Mouse (Mus musculus) brain, adult 2 months (tissue): ENCODE results near the gene Krt1.

ENCODE experiments used
- DNase-seq: peaks from one replicate; pipeline ENCODE4 v3.0.0; 2011; ENCODE audit warnings: low read depth, low spot score

The Krt1 gene

DNA sequence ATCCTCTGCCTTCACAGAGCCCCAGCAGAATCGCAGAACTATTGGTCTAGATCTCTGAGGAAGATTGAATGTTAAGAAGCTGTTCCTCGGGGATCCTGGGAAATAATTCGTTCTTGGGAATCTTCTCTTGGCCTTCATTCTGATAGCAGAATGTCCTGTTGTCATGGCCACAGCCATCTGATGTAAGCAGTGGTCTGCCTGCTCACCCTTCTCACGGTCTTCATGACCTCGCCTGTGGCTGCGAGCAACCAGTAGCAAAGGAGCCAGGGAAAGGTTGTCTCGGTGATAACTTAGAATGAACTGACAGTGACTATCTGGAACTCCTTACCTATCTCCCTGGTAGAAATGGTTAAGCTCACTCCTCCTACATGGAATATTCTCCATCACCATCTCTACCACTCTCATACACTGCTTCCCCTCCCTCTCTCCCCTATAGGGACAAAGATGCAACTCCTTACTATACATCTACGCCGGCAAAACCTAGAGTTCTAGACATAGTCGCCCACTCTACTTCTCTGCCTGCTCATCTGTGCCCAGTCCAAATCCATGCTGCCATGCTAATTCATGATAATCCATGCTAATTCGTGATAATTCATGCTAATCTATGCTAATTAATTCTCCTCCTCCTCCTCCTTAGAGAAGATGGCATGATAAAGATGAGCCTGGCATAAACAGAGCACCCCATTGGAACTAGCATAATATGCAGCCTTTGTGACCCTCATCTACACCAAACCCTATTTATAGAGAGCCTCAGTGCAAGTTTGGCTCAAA lies 47.4 kb downstream of the Krt1 start:
- peak; percentile 77 for DNase-seq

DNA sequence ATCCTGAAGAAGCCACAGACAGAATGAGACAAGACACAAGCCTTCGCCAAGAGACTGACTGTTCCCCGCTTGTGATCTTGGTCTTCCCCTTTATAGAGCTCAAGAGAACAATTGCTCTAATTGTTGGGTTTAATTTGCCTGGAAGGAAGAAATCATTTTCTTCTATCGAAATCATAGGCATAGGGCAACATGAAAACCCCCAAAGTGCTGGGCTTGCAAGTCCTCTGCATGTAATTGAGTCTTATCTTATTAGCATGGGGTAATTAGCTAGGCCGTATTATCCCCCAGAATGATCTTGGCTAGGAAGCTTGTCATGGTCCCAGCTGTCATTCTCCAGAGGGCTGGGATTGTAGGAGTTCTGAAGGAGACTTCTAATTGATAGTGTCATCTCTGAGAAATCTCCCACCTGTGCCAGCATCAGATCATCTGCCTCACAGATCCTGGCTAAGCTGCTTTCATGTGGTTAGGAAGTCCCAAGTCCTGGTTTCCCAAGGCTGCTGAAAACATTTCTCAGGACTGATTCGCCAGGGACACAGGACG lies 48.2 kb downstream of the Krt1 start, which contains the start of gene Krt73:
Gene Krt73 (minus strand): TSS at position 51 of the 540 bp plus-strand sequence.
- peak; percentile 11 for DNase-seq
